Mouse (Mus musculus) thymus, adult 2 months (tissue): ENCODE measurements around the gene Epo. TPM values are rescaled to one million over a fixed set of nuclear protein-coding genes. Genes with fewer than 3 reads are reported as not detected.

Source experiments
- DNase-seq: peaks from one replicate; pipeline ENCODE4 v3.0.0; 2021
- H3K27ac ChIP-seq: fragments of 200-500 bp; 2 replicates; pipeline ENCODE4 v1.5.1; 2012; ENCODE audit warnings: low read length, control low read depth; ENCODE audit not compliant: control insufficient read depth, insufficient read depth
- H3K27me3 ChIP-seq: fragments of 200-500 bp; 2 replicates; pipeline ENCODE4 v1.6.1; 2012; ENCODE audit warnings: mild to moderate bottlenecking, low read length, moderate library complexity, mixed read lengths; ENCODE audit not compliant: control insufficient read depth, insufficient read depth
- H3K36me3 ChIP-seq: fragments of 200-500 bp; 2 replicates; pipeline ENCODE4 v1.6.1; 2012; ENCODE audit warnings: mild to moderate bottlenecking, low read length, moderate library complexity; ENCODE audit not compliant: control insufficient read depth, insufficient read depth
- H3K4me1 ChIP-seq: fragments of 200-500 bp; replicated peaks from 2 replicates; pipeline ENCODE4 v1.6.1; 2012; ENCODE audit warnings: low read length; ENCODE audit not compliant: control insufficient read depth, insufficient read depth
- H3K4me3 ChIP-seq: fragments of 200-500 bp; 2 replicates; pipeline ENCODE4 v1.5.1; 2012; ENCODE audit warnings: mild to moderate bottlenecking, low read length, control low read depth, moderate library complexity; ENCODE audit not compliant: control insufficient read depth, insufficient read depth
- CTCF ChIP-seq: fragments of 200-500 bp; IDR thresholded peaks from 2 replicates; pipeline ENCODE4 v1.5.1; 2012; ENCODE audit warnings: mild to moderate bottlenecking, control low read depth, low read length, moderate library complexity, borderline replicate concordance; ENCODE audit not compliant: control insufficient read depth, poor library complexity, insufficient read depth; ENCODE audit errors: extremely low read depth
- POLR2A ChIP-seq: fragments of 200-500 bp; IDR thresholded peaks from 2 replicates; pipeline ENCODE4 v1.6.1; 2012; ENCODE audit warnings: mild to moderate bottlenecking, low read length, control low read depth, moderate library complexity; ENCODE audit not compliant: control insufficient read depth, poor library complexity, insufficient read depth; ENCODE audit errors: extremely low read depth
- WGBS: fragments of 180-500 bp; shearing (Covaris S2); methylation state at CpG from one replicate; pipeline ENCODE4 v1.1.7; 2018; 5-methylcytosine and 5-hydroxymethylcytosine counted together
- polyA plus RNA-seq: library from polyadenylated mRNA; depleted of rRNA; stranded (reverse); fragments of >200 nt; gene quantifications from 2 replicates; pipeline ENCODE4 v1.2.3, GENCODE M21; 2012

The Epo gene
- polyA plus RNA-seq, 1 experiment: not detected

- DNase-seq: peak; percentile 63
- WGBS: 3% methylated on average over 37 of the region's 37 CpGs
- no peaks in the 10 kb centered on the region; the same call in 1 of the 2 replicates for H3K27me3 ChIP-seq
- TF ChIP-seq POLR2A: no peak
- TF ChIP-seq CTCF: no peak
- H3K4me3 ChIP-seq: no peak within 1 kb of the TSS
- H3K4me1 ChIP-seq: peaks cover 6% of the 10 kb centered on the region; the same call in 1 of the 2 replicates
- H3K36me3 ChIP-seq: no peaks in the 10 kb centered on the region
- no peak within 1 kb of the TSS for H3K27ac ChIP-seq
Measured at GRCm38 (mm10) chr5:137553411-137553837, 20.4 kb upstream of the Epo start, which contains the start of gene Actl6b. Gene Actl6b, plus strand, starts transcription at chr5:137553517.

GRCm38 (mm10) chr5:137553000-137553399 is 20.0 kb upstream of the Epo start:
- TF ChIP-seq POLR2A: no peak
- TF ChIP-seq CTCF: no peak
- H3K4me3 ChIP-seq: no peak overlapping the region
- 45% methylated on average over 6 of the region's 6 CpGs for WGBS

GRCm38 (mm10) chr5:137551119-137551518 is 18.1 kb upstream of the Epo start:
- WGBS: 82% methylated on average over 5 of the region's 5 CpGs
- Histone ChIP-seq H3K36me3 (no peaks in the 10 kb centered on the region), H3K27me3 (no peaks in the 10 kb centered on the region; the same call in 1 of the 2 replicates), H3K27ac (no peak overlapping the region), H3K4me3 (no peak overlapping the region), H3K4me1 (peaks cover 6% of the 10 kb centered on the region; the same call in 1 of the 2 replicates)
- TF ChIP-seq CTCF (no peak), POLR2A (no peak)
- peak; percentile 36 for DNase-seq

More at GRCm38 (mm10) chr5:137553000-137553399, 20.0 kb upstream of the Epo start:
- no peak overlapping the region for H3K27ac ChIP-seq
- no peaks in the 10 kb centered on the region; the same call in 1 of the 2 replicates for H3K27me3 ChIP-seq
- no peaks in the 10 kb centered on the region for H3K36me3 ChIP-seq
- H3K4me1 ChIP-seq: peaks cover 6% of the 10 kb centered on the region; the same call in 1 of the 2 replicates
- DNase-seq: no peak

GRCm38 (mm10) chr5:137549840-137550239 is 16.8 kb upstream of the Epo start:
- H3K27ac ChIP-seq: no peak overlapping the region
- no peak for DNase-seq
- H3K4me1 ChIP-seq: peaks cover 6% of the 10 kb centered on the region; the same call in 1 of the 2 replicates
- H3K27me3 ChIP-seq: no peaks in the 10 kb centered on the region; the same call in 1 of the 2 replicates
- TF ChIP-seq CTCF: no peak
- no peak for TF ChIP-seq POLR2A
- H3K4me3 ChIP-seq: no peak overlapping the region
- 91% methylated on average over 2 of the region's 2 CpGs for WGBS
- H3K36me3 ChIP-seq: no peaks in the 10 kb centered on the region

- Histone ChIP-seq H3K36me3 (no peaks in the 10 kb centered on the region), H3K27ac (no peak overlapping the region), H3K27me3 (no peaks in the 10 kb centered on the region), H3K4me1 (no peaks in the 10 kb centered on the region), H3K4me3 (no peak overlapping the region)
- TF ChIP-seq POLR2A: no peak
- TF ChIP-seq CTCF: no peak
- DNase-seq: no peak
- WGBS: 90% methylated on average over 4 of the region's 4 CpGs
Measured at GRCm38 (mm10) chr5:137545596-137545995, 12.6 kb upstream of the Epo start.

- Histone ChIP-seq H3K36me3 (no peaks in the 10 kb centered on the region), H3K4me3 (no peak overlapping the region), H3K27ac (no peak overlapping the region), H3K27me3 (no peaks in the 10 kb centered on the region), H3K4me1 (0 out of 2 replicates have a peak, but pooled peaks cover 2% of the 10 kb centered on the region)
- TF ChIP-seq POLR2A: no peak
- WGBS: 85% methylated on average over 6 of the region's 6 CpGs
- DNase-seq: no peak
Measured at GRCm38 (mm10) chr5:137544926-137545325, 11.9 kb upstream of the Epo start.
